Mouse (Mus musculus) gastrocnemius, postnatal 10 days (tissue): ENCODE results near the gene Cela3b. TPM values are rescaled to one million over a fixed set of nuclear protein-coding genes. Genes with fewer than 3 reads are reported as not detected.

Source experiments
- DNase-seq: peaks from one replicate; pipeline ENCODE4 v3.0.0; 2021; ENCODE audit warnings: mixed read lengths
- long read RNA-seq, 2 experiments: library from polyadenylated mRNA; stranded (forward); transcript quantifications; one replicate each; pipeline ENCODE4 v2.0.0; 2021
- total RNA-seq, 2 experiments: library from RNA; stranded (reverse); gene quantifications; 2 replicates each; pipeline ENCODE4 v1.2.3; 2021

Gene Cela3b
- not detected for total RNA-seq
- long read RNA-seq, experiment 1 = 0 reads
- long read RNA-seq, experiment 2 = 0 reads

DNA sequence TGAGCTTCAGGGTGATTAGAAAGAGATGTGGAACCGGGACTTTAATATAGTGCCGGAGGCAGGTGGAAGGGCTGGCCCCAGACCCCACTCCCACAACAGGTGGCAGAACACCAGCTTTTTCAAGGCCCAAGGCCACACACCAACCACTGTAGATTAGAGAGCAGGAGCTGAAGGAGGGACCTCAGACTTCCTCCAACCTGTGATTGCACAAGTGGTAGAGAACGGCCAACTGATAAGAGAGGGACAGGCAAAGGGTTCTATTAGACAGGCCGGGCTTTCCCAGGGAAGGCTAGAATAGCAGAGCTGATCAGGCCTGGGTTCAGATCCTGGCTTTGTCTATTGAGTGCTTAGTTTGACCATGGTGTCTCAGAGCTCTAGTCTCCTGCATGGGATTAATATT lies at the start of gene Cela3b:
Gene Cela3b, minus strand, starts transcription at position 39 of the 400 bp plus-strand sequence.
- DNase-seq = no peak

DNA sequence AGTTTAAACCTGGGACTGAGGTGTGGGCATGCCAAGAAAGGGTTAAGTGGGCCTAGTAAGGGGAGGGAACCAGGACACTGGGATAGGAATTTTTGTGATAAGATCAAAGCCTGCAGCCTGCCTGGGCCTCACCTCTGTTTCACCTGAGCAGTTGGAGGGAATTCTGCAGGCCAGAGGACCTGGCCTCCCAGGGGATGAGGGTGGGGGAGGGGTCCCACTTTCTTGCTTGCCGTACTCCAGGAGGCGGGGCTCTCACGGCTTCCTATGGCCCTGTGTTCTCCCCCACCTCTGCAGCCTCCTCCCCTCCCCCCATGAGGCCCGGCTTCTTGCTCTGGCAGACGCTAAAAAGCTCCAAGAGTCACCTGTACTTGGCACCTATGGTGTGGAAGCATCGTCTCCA lies 49.4 kb upstream of the Cela3b start:
- no peak for DNase-seq

- DNase-seq = no peak
Observed at GRCm38 (mm10) chr4:137478306-137478705, 48.0 kb upstream of the Cela3b start.

- no peak for DNase-seq
Observed at GRCm38 (mm10) chr4:137477611-137478010, 47.3 kb upstream of the Cela3b start.

DNA sequence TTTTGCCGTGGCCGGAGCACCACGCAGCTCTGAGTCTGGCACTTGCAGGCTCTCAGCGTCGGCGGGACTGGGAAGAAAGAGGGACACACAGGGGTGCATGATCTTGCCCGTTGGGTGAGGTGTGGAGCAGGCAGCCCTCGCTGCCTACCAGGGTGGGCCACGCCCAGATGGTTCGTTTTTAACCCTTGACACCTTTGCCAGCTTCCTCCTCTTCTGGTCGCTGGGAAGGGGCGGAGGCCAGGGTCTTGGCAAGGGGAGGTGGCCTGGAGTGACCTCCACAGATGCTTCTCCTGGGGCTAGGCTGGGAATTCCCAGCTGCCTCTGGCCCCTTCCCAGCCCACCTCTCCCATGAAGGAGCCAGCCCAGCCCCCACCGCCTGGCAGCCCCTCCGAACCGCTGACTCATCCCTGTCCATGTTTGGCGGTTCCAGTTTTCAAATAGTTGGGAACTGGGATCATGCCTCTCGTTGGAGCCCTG lies 46.5 kb upstream of the Cela3b start:
- DNase-seq = peak; percentile 85

- DNase-seq = peak; percentile 78
Observed at GRCm38 (mm10) chr4:137476065-137476760, 45.9 kb upstream of the Cela3b start.

- DNase-seq = no peak
Observed at GRCm38 (mm10) chr4:137475271-137476050, 45.1 kb upstream of the Cela3b start.

DNA sequence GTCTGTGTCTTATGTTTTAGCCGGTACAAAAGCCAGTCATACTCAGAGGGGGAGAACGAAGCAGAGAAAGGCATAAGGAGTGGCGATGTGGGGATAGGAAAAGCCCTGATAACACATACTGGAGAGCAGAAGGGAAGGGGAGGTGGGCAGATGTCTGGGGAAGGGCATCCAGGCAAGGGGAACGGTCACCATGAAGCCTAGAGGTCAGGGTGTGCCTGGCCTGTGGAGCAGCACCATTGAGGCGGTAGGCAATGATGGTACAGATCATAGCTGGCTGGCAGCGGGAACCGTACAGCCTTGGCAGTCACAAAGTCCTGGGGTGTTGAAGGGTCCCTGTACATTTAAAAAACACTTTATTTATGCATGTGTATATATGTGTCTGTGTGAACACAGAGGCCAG lies 44.4 kb upstream of the Cela3b start:
- DNase-seq = no peak

DNA sequence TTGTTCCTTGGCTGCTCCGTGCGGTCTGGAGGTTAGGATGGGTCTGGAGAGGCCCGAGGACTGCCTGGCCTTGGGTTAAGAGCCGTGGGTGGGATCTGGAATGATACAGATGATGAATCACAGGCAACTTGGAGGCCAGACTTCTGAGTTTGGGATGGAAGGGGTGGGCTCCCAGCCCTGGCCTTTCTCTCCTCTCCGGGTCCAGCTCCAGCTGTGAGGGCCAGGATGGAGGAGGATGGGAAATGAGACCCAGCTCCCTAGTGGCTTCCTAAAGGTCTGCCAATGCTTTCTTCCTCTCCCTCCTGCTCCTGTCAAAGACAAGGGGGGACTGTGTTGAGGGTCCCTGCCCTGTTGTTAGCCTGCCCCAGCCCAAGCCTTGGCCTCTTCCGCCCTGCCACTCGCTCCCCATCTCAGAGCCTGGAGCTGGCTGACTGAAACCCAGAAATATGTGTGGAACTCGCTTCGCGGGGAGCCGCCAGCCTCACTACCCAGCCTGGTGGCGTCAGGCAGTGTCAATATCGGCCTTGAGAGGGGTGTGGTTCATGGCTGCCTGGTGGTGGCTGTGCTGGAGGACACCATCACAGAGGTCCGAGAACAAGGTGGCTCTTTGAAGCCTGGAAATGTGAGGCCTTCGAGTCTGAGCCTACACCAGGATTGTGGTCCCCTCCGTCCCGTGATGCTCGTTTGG lies 43.5 kb upstream of the Cela3b start:
- DNase-seq = peak; percentile 58

- no peak for DNase-seq
Observed at GRCm38 (mm10) chr4:137473240-137473639, 42.9 kb upstream of the Cela3b start.

DNA sequence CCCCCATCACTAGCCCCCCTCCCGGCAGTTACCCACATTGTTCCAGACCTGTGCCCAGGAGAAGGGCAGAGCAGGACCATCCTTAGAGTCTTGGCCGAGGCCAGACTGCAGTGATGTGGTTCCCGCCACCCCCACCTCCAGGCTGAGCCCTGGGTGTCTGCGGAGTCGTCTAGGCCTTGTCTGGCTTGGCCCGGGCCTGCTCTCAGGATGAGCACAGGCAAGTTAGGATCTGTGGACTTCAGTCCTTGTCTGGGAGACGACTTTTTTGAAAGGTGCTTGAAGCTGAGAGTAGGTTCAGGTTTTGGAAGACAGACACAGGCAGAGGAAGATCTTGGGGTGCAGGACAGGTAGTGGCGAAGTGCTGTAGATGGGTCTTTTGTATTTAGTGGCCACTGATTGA lies 41.0 kb upstream of the Cela3b start:
- DNase-seq = no peak

DNA sequence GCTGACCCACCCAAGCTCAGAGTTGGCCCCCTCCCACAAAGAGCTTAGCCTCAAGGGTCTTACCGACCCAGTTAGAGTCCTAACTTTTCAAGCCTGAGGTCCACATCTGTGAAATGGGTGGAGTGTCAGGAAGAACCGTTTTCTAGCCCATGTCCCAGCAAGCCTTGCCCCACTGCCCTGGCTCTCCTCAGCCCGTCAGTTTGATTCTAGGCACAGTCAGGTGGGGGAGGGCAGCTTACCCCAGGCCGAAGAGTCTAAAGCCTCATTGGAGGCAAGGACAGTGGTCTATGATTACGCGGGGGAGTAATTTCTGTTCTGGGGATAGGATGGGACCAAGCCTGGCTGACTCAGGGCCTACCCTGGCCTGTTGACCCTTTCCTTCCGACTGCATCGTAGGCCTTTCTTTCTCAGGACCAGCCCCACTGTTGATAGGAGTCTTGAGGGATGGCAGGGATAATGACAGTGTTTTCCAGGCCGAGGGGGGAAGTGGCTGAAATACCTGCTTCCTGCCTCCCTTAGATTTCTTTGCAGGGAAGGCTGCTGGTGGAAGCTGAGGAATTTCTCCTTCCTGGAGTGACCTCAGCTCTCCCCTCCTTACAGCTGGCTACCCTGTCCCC lies 40.5 kb upstream of the Cela3b start:
- no peak for DNase-seq

DNA sequence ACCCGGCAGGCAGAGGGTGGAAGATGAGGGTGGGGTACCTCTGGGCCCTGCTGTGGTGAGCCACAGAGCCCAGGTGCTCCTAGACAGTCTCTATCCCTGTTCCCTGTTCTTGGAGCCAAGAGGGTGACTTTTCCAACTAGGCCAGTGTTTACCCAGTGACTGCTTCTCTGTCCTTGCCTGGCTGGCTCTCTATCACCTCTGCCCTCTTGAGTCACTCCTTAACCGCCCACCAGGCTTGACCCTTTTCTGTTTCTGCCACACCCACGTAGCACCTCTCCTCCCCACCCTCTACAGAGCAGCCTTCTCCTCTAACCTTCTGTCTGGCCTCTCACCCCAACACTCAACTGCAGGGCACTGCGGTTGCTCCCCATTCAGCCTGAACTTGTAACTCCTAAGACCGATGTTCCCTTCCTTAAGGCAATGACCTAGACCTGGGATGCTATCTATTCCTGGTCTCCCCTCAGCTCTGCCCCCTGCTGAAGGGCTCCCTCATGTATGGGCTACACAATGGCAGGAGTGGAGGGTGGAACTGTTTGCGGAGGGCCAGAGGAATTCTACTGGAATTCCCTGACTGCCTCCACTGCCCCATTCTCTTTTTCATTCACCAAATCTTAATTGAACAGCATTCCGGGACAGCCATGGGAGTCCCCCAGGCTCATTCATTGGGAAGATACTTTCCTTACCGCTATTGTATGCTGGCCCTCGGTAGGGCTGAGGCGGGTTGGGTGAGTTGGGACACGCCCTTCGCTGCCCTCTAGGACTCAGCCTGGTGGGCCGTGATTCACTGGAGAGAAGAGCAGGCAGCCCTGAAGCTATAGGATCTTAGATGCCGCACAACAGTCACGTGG lies 39.7 kb upstream of the Cela3b start:
- DNase-seq = no peak

DNA sequence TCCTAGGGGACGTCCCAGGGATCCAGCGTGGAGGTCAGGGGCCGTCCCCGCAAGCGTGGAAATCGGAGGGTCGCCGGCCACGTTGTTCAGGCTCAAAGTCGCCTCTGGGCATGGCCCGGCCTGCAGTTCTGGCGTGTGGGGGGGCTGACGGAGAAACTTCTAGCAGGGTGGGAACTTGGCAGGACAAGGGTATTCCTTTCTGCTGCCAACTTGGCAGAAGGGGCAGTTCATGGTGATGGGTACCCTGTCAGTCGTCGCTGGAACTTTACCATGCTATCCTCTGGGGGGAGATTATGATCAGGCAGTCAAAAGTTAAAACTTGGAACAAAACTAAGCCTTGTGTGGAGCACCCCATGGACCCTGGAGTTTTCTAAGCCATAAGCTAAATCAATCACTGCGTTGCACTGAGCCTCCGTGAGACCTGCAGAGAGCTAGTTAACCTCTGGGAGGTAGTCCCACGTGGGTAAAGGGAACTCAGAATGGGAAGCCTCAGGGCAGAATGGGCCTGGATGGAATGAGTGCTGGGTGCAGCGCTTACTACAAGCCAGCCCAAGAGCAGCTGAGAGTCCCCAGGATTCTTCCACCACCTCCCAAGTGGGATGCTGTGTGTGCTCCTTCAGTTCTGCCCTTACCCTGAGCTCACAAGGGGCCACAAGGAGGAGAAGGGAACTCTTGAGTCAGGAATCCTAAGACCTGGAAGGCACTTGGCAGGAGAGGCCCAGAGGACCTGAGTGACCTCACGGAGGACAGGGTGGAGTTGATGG lies 38.9 kb upstream of the Cela3b start:
- no peak for DNase-seq

DNA sequence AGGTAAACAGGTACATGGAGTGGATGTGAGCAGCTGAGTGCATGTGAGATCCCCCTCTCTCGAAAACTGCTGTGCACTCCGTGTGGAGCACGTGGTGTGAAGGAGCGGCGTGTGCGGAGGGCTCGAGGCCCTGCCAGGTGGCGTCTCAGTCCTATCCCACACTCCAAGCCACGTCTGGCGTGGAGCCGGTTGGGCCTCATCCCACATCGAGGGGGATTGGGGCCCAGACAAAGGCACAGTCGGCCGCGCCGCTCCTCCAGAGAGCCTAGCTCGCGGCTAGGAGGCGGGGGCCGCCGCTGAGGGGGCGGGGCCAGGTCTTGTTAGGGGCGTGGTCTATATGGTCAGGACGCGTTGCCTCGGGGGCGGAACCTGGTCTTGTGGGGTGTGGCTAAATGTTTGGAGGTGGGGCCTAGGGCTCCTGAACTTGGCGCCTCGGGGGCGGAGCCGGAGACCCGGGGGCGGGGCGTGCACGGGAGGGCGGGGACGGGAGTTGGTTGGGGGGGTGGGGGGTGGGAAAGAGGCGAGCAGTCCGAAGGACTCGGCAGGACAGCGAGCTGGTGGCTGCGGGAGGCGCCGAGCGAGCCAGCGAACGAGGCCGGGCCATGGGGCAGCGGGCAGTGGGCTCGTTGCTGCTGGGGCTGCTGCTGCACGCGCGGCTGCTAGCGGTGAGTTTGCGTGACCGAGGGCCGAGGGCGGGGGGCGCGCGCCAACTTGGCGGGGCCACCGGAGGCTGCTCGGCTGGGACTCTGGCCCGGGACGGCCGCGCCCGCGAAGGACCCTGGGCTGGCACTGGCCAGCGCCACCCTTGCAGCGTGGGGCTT lies 38.1 kb upstream of the Cela3b start, which contains the start of gene Hspg2:
Gene Hspg2, plus strand, starts transcription at position 510 of the 821 bp plus-strand sequence.
- peak; percentile 99 for DNase-seq

GRCm38 (mm10) chr4:137467525-137467924 lies 37.2 kb upstream of the Cela3b start:
- DNase-seq = no peak

GRCm38 (mm10) chr4:137466991-137467390 lies 36.7 kb upstream of the Cela3b start:
- no peak for DNase-seq

- DNase-seq = no peak
Observed at GRCm38 (mm10) chr4:137465125-137465787, 34.9 kb upstream of the Cela3b start.
